Mouse (Mus musculus): ENCODE measurements at regions not wholly inside any gene's neighbourhood (a gene's known extent, or its start where the extent isn't known, plus 50 kb on each side); places are given as distances from the start of the nearest gene placed in this dataset.

DNA sequence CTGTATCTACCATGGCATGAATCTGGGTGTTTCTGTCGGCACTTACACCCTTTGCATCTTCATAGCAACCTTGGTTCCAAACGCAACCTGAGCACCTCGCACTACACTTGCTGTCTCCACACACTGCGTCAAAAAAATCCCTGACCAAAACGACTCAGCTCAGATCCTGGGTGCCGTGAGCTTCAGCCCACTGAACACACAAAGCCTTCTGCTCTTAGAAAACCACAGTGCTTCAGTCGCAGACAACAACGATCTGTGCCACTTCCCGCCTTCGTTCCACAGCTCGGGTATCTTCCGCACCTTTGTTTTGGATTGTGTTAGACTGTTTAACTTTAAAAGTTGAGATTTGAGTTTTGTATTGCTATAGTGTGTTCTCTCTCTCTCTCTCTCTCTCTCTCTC lies 105.7 kb downstream of the Sp3 start:
- Histone ChIP-seq H3K27ac (no peak overlapping the region), H3K4me3 (no peak overlapping the region)
- no peak for DNase-seq (ENCODE audit: low spot score in 2 of 2)
- no peak for TF ChIP-seq CTCF (conservative IDR thresholded peaks at IDR 0.05)

DNA sequence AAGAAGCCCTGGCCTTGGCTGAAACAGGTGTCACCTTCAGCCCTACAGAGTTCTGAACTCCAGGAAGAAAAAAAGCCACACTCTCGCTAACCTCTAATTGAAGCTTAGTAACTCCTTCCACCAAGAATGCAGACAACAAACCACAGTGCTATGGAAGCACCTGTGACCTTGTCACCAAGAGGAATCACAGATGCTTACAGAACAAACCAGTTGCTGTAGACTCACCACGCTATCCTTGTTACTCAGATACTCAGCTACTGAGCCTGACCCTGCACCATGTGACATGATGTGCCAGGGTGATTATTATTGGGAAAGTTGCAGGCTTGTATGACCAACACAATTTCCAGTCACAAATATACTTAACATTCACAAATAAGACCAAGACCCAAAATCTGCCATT lies 104.6 kb downstream of the Sp3 start:
- H3K27ac ChIP-seq = no peak overlapping the region
- TF ChIP-seq CTCF (conservative IDR thresholded peaks at IDR 0.05) = no peak
- no peak for DNase-seq (ENCODE audit: low spot score in 2 of 2)
- H3K4me3 ChIP-seq = no peak overlapping the region

DNA sequence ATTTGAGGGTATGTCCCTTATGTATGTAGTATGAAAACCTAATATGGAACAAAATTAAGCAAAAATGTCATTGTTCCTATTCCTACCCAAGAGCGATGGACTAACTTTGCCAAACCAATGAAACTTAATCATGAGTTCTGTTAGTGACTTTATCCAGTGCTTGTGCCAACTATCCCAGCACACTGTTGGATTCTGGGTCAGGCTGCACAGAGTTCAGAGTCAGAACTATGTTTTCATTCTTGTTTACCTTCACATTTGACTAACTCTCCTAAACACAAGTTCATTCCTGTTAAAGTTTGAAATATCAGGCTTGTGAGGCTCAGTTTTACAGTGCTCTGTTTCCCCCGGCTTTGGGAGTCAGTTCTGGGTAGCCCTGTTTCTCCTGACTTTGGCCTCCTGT lies 100.2 kb downstream of the Sp3 start:
- no peak for TF ChIP-seq CTCF (conservative IDR thresholded peaks at IDR 0.05)

DNA sequence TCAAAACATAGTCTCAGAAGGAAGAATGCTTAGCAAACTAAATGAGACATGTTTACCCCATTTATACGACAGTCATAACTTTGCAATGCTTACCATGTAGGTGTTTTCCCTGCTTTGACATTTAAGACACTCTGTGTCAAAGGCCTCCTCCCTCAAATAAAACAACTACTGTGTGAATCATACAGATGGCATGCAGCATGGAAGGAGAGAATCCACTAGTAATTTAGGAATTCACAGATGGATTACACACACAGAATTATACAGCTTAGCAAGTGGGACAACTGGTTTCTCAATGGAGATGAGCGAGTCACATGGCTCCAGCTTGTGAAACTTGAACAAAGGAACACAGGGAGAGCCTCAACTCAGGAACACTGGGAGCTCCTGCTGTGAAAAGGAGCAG lies 98.7 kb downstream of the Sp3 start:
- H3K4me3 ChIP-seq = no peak overlapping the region
- no peak overlapping the region for H3K27ac ChIP-seq
- no peak for TF ChIP-seq CTCF (conservative IDR thresholded peaks at IDR 0.05)
- no peak for DNase-seq (ENCODE audit: low spot score in 2 of 2)

More for the DNA sequence above, 100.2 kb downstream of the Sp3 start:
- Histone ChIP-seq H3K27ac (no peak overlapping the region), H3K4me3 (no peak overlapping the region)
- DNase-seq (ENCODE audit: low spot score in 2 of 2) = no peak

DNA sequence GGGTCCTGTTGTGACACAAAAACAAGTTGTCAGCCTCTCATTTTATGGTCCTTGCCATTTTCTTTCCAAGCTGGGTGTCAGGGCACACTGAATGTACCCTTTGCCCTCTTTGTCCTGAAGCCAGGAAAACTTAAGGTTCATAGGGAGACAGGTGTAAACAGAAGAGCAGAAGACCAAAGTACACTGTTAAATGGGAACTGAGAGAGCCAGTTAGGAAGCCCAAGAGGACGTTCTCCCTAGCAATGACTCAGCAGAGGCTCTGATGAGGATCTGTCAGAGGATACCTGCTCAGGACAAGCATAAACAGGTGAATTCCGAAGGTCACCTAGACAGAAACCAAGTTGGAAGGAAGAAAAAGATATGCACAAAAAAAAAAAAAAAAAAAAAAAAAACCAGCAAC lies 94.0 kb downstream of the Sp3 start:
- Histone ChIP-seq H3K4me3 (no peak overlapping the region), H3K27ac (no peak overlapping the region)
- DNase-seq (ENCODE audit: low spot score in 2 of 2) = no peak
- no peak for TF ChIP-seq CTCF (conservative IDR thresholded peaks at IDR 0.05)

Measured in layer of hippocampus, adult 2 months (tissue).